Mouse (Mus musculus): ENCODE results near the gene Chtop. TPM values are rescaled to one million over a fixed set of nuclear protein-coding genes. Genes with fewer than 3 reads are reported as not detected.

Gene Chtop
- polyA plus RNA-seq (2021; fragmentation: Nextera tagmentation) = 86.8 and 92.3 TPM in 2 replicates
- long read RNA-seq, experiment 1, transcript Chtop-202 (6 exons, 2,012 nt) = major isoform, 32 of 180 reads
- long read RNA-seq, experiment 1, transcript Chtop-203 (5 exons, 1,842 nt) = minor isoform, 24 of 180 reads
- long read RNA-seq, experiment 1, transcript Chtop-204 (4 exons, 2,411 nt) = minor isoform, 9 of 180 reads
- long read RNA-seq, experiment 1, transcript Chtop-207 (5 exons, 1,321 nt) = minor isoform, 28 of 180 reads
- long read RNA-seq, experiment 1, partial matches to known transcripts = 14 of 180 reads
- long read RNA-seq, experiment 1, other reads (novel, unspliced or antisense) = 61 of 180 reads
- long read RNA-seq, experiment 2, transcript Chtop-201 (5 exons, 3,257 nt) = minor isoform, 44 of 559 reads
- long read RNA-seq, experiment 2, transcript Chtop-202 (6 exons, 2,012 nt) = major isoform, 117 of 559 reads
- long read RNA-seq, experiment 2, transcript Chtop-203 (5 exons, 1,842 nt) = minor isoform, 106 of 559 reads
- long read RNA-seq, experiment 2, transcript Chtop-207 (5 exons, 1,321 nt) = minor isoform, 106 of 559 reads
- long read RNA-seq, experiment 2, partial matches to known transcripts = 15 of 559 reads
- long read RNA-seq, experiment 2, other reads (novel, unspliced or antisense) = 121 of 559 reads

DNA sequence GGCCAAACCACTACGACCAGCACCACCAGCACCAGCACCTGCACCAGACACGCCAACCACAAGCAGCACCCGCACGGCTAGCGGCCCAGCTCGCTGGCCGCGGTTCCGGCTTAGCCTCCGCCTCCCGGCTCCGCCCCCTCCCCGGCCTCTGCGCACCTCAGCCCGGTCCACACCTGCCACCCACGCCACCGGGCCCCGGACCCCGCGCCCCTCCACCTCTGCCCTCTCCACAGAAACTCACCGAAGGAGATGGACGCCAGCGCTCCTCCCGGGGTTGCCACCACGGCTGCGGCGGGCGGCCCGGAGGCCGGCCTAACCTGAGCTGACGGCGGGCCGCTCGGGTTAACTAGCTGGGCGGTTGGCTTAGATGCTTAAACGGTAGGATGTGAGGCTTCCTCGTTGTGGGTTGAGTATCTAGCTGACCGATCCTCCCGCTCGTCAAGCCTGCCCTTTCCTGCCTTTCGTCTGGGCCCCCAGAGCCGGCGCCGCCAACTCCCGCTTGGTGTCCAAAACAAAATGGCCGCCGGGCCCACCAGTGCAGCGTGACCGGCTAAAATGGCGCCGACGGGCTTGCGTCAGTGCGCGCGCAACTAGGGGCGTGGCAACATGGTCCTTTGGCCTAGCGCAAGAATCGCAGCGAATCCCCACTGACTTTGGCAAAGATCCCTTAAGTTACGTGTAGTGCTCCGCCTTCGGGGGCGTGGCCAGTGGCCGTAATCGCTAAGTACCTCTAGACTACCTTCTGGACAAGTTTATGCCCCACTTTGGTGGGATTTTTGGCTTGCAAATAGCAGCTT is at the start of gene Chtop:
Gene Chtop, minus strand, starts transcription at position 549 of the 797 bp plus-strand sequence.

DNA sequence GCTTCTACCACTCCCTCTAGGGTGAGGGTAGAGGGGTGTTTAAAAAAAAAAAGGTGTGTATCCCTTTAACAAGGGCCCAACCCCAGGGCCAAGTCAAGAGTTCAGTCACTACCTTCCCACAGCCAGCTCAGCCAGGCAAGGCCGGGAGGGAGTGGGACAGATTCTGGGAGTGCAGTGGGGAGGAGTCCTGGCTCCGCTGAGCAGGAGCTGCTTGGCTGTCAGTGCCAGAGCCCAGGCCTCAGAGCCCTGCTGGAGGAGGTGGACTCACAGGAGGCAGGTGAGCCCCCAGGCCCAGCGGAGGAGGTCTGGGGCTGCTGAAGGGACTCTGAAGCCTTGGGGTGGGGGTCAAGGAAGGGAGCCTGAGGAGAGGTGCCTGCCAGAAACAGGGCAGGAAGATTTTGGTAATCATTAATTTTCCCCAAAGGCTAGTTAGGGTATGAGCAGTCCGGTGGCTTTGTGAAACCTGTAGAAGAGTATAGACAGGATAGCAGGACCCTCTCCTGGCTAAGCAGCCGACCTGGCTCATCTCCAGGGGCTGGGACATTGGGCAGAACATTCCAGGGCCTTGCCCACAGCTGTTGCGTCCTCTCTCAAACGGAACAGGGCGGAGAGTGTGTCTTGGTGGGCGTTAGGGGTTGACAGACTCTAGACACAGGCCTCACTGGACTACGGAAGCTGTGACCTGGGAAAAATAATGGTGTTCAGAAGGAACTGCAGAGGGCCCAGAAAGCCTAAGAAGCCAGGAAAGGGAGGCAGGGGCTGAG is 28.0 kb upstream of the Chtop start, which contains the start of gene S100a16:
Gene S100a16, plus strand, starts transcription at position 114 of the 764 bp plus-strand sequence.

DNA sequence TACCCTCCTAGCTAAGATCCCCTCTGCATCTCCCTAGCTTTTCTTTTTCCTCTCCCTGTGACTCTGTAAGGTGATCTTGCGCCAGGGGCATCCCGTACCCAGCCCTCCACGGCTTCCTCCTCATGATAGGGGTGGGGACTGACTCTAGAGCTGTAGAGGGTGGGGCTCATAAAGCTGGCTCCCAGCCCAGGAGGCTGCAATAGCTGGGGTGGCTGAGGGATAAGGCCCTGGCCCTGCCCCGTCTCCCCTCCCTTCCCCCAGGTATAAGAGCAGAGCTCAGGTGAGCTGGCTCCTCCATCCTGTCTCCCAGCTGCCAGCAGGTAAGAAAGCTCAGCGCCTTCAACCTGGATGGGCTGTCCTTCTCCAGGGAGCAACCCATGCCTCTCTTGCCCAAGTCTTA is 17.3 kb upstream of the Chtop start, which contains the start of gene S100a14:
Gene S100a14, plus strand, starts transcription at position 277 of the 400 bp plus-strand sequence.

DNA sequence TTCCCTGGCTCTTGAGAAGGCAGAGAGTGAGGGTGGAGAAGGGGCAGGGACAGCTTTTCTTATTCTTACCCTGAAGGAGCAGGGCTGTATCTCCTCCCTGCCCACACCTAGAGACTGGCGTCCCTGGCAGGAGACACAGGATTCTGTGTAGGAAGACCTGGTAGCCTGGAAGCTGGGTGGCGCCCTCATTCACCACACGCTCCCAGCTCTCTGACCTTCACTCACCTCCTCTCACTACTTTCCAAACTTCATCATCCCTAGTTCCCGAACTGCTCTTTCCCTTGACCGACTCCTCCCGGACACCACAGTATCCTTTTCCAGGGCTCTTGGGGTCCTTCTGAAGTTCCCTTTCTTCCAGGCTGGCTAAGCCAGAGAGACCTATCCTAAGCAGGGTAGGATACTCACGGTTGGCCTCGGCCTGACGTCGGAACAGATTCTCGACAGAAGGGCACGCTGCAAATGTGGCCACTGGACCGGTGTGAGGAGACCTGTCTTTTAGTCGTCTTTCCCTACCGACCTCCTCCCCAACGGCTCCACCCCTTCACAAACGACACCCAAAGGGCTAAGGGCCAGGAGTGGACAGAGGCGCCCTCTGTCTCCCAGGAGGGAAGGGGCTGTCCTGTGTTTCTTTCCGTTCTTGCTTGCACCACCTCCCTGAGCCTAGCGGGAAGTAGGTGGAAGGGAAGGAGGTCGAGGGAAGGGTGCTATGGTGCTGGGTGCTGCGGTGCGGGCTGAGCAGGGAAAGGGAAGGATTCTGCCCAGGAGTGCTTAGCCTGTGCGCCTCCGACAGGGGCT is 4.7 kb upstream of the Chtop start, which contains the start of the genes S100a1 and S100a13:
Gene S100a1, minus strand, starts transcription at position 597 of the 795 bp plus-strand sequence.
Gene S100a13, plus strand, starts transcription at position 640 of the 795 bp plus-strand sequence.

DNA sequence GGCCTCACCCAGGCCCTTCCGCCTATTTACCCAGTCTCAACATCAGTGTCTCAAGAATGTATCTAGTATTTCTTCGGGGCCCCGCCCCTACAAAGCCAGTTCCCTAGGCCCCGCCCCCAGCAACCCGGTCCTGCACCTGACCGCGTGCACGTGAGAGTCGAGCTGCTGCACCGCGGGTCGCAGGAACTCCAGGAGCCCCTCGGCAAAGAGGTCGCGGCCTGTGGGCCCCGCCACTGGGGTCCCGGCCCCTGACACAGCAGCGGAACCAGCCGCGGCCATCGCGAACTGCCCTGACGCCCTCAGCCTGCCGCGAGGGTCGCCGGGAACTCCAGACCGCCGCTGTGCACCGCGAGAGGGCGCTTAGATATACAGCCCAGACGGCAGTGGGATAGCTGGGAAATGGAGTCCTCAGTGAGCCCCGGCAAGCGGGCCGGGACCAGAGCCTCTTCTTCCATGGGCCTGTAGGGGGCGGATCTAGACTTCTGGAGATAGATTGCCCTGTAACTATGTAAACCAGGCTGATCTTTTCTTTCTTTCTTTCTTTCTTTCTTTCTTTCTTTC is 18.5 kb downstream of the Chtop start, which contains the start of gene Snapin:
Gene Snapin, minus strand, starts transcription at position 338 of the 561 bp plus-strand sequence.

DNA sequence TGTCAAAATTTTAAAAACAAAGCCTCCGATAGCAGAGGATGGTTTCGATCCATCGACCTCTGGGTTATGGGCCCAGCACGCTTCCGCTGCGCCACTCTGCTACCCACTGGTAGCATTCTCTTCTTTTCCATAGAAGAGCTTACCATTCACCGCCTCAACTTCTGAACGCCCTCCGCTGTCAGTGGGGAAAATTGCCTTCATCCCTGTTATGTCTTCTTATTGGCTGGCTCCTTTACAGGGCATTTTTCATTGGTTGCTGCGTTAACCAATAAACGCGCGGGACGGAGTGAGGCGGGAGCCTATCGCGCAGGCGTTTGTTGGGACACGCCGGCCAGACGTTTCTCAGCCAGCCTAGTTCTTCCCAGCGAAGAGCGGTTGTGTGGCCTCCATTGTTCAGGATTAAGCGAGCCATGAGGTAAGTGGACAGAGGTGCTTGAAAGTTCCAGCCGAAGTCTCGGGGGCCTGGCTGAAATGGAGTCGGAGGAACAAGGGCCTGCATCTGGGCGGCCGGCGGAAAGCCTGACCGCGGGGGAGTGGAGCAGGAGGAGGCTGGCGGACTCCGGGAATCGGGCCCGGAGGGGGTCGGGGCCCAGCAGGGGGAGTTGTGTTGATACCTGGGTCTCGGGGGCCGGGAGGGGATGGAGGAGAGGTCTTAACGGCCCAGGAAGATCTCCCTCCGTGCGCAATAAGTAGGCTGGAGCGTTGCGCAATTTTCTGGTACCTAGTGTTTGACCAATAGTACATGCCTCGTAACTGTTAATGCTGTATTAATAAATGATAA is 33.3 kb downstream of the Chtop start, which contains the start of gene Ilf2:
Gene Ilf2, plus strand, starts transcription at position 296 of the 781 bp plus-strand sequence.

DNA sequence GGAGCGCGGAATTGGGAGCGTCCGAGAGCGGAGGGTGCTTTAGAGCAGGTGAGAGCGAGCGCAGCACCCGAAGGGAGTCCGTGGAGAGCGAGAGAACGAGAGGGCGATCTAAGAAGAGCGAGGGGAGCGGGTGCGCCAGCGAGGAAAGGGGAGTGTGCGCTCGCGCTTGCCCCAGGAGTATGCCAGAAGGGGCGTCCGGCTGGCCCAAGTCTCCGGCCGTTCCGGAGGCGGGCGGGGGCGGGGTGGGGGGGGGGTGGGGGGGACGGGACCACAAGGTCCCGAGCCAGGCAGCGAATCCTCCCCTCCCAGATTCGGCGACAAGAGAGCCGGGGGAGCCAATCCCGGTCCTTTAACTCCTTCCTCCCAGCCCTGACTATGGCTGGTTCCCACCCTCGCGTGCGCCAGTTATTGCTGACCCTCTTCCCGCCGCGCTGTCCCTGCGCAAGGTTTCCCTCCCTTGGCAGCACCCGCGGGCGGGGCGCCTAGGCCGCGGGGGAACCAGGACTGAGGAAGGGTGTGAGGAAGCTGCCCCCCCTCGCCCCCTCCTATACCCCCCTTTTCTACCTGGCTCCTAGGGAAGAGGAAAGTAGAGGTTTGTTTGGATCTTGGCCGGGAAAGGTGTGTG is 43.5 kb downstream of the Chtop start, which contains the start of gene Npr1:
Gene Npr1, minus strand, starts transcription at position 181 of the 625 bp plus-strand sequence.

Other genes starting within 250 kb of the Chtop start
- gene Dennd4b, start 244.3 kb downstream of the Chtop start, polyA plus RNA-seq (2021; fragmentation: Nextera tagmentation) = 6.4 and 6.6 TPM in 2 replicates
- 14.5 and 17.0 TPM in 2 replicates for gene Gatad2b, start 216.3 kb downstream of the Chtop start, polyA plus RNA-seq (2021; fragmentation: Nextera tagmentation)
- 3.6 TPM in 2 replicates for gene Slc27a3, start 119.6 kb downstream of the Chtop start, polyA plus RNA-seq (2021; fragmentation: Nextera tagmentation)
- 12.0 and 12.8 TPM in 2 replicates for gene Ints3, start 75.9 kb downstream of the Chtop start, polyA plus RNA-seq (2021; fragmentation: Nextera tagmentation)
- gene Npr1, start 43.6 kb downstream of the Chtop start, polyA plus RNA-seq (2021; fragmentation: Nextera tagmentation) = 0.78 and 0.92 TPM in 2 replicates
- 70.1 and 73.7 TPM in 2 replicates for gene Ilf2, start 33.4 kb downstream of the Chtop start, polyA plus RNA-seq (2021; fragmentation: Nextera tagmentation)
- 91.8 and 96.6 TPM in 2 replicates for gene Snapin, start 18.5 kb downstream of the Chtop start, polyA plus RNA-seq (2021; fragmentation: Nextera tagmentation)
- 287 and 351 TPM in 2 replicates for gene S100a1, start 4.9 kb upstream of the Chtop start, polyA plus RNA-seq (2021; fragmentation: Nextera tagmentation)
- 174 and 206 TPM in 2 replicates for gene S100a13, start 4.9 kb upstream of the Chtop start, polyA plus RNA-seq (2021; fragmentation: Nextera tagmentation)
- gene S100a14, start 17.4 kb upstream of the Chtop start, polyA plus RNA-seq (2021; fragmentation: Nextera tagmentation) = 0.15 TPM in 1 of 2 replicates, not detected in the other
- 198 and 207 TPM in 2 replicates for gene S100a16, start 27.8 kb upstream of the Chtop start, polyA plus RNA-seq (2021; fragmentation: Nextera tagmentation)
- 0.58 and 1.2 TPM in 2 replicates for gene S100a3, start 51.1 kb upstream of the Chtop start, polyA plus RNA-seq (2021; fragmentation: Nextera tagmentation)
- not detected in 2 replicates for gene S100a2, start 80.7 kb upstream of the Chtop start, polyA plus RNA-seq (2021; fragmentation: Nextera tagmentation)
- gene Gm42674, start 92.4 kb upstream of the Chtop start, polyA plus RNA-seq (2021; fragmentation: Nextera tagmentation) = not detected in 2 replicates
- 5.3 and 5.8 TPM in 2 replicates for gene S100a4, start 94.3 kb upstream of the Chtop start, polyA plus RNA-seq (2021; fragmentation: Nextera tagmentation)
- gene S100a5, start 99.0 kb upstream of the Chtop start, polyA plus RNA-seq (2021; fragmentation: Nextera tagmentation) = not detected in 2 replicates
- gene S100a6, start 103.4 kb upstream of the Chtop start, polyA plus RNA-seq (2021; fragmentation: Nextera tagmentation) = 46.6 and 59.7 TPM in 2 replicates
- 0.10 TPM in 1 of 2 replicates, not detected in the other for gene S100a7a, start 144.5 kb upstream of the Chtop start, polyA plus RNA-seq (2021; fragmentation: Nextera tagmentation)
- gene S100a8, start 159.5 kb upstream of the Chtop start, polyA plus RNA-seq (2021; fragmentation: Nextera tagmentation) = 0.62 and 0.70 TPM in 2 replicates
- not detected in 2 replicates for gene S100a9, start 186.2 kb upstream of the Chtop start, polyA plus RNA-seq (2021; fragmentation: Nextera tagmentation)
- not detected in 2 replicates for gene Pglyrp4, start 217.4 kb upstream of the Chtop start, polyA plus RNA-seq (2021; fragmentation: Nextera tagmentation)

All from layer of hippocampus, adult 6 months (tissue).